Mouse (Mus musculus) gastrocnemius, postnatal 14 days (tissue): ENCODE measurements around the gene Dpp6. TPM values are rescaled to one million over a fixed set of nuclear protein-coding genes. Genes with fewer than 3 reads are reported as not detected.

Experiments used
- DNase-seq: peaks from one replicate; pipeline ENCODE4 v3.0.0; 2021; ENCODE audit warnings: mixed read lengths
- intact Hi-C: fragments of 180-260 bp; cut with DNase I; formaldehyde crosslinking; loops from one replicate; pipeline ENCODE4 v1.15.1; 2025; ENCODE audit warnings: low total_unique reads
- long read RNA-seq, 2 experiments: library from polyadenylated mRNA; stranded (forward); transcript quantifications; one replicate each; pipeline ENCODE4 v2.0.0; 2021
- total RNA-seq, 2 experiments: library from RNA; stranded (reverse); gene quantifications; 2 replicates each; pipeline ENCODE4 v1.2.3; 2021

Gene Dpp6
- total RNA-seq, result 1 to 10 TPM; 2.3 TPM
- long read RNA-seq, experiment 1, result 0 reads
- long read RNA-seq, experiment 2, result 0 reads

GRCm38 (mm10) chr5:26816975-26817941, at the start of gene Dpp6:
TSS of gene Dpp6 (plus strand) at chr5:26817203.
- DNase-seq, result no peak
- intact Hi-C loops, result no loop called here

- DNase-seq, result no peak
- intact Hi-C loops, result no loop called here
Measured at GRCm38 (mm10) chr5:26783955-26784354, 33.0 kb upstream of the Dpp6 start.

- DNase-seq, result no peak
- intact Hi-C loops, result no loop called here
Measured at GRCm38 (mm10) chr5:26795524-26795923, 21.5 kb upstream of the Dpp6 start.

GRCm38 (mm10) chr5:26835972-26836371, 19.0 kb downstream of the Dpp6 start:
- no peak for DNase-seq
- intact Hi-C loops, result no loop called here

GRCm38 (mm10) chr5:26841151-26841550, 24.1 kb downstream of the Dpp6 start:
- intact Hi-C loops, result no loop called here

GRCm38 (mm10) chr5:26854746-26855145, 37.7 kb downstream of the Dpp6 start:
- no peak for DNase-seq
- intact Hi-C loops, result no loop called here

More at GRCm38 (mm10) chr5:26841151-26841550, 24.1 kb downstream of the Dpp6 start:
- DNase-seq, result no peak

GRCm38 (mm10) chr5:26875449-26875848, 58.4 kb downstream of the Dpp6 start:
- no peak for DNase-seq
- intact Hi-C loops, result no loop called here

GRCm38 (mm10) chr5:26887496-26887895, 70.5 kb downstream of the Dpp6 start:
- intact Hi-C loops, result no loop called here
- no peak for DNase-seq

GRCm38 (mm10) chr5:26888080-26888479, 71.1 kb downstream of the Dpp6 start:
- no peak for DNase-seq
- intact Hi-C loops, result no loop called here

GRCm38 (mm10) chr5:26894346-26894745, 77.3 kb downstream of the Dpp6 start:
- intact Hi-C loops, result no loop called here
- DNase-seq, result no peak

GRCm38 (mm10) chr5:26903786-26904185, 86.8 kb downstream of the Dpp6 start:
- intact Hi-C loops, result no loop called here
- no peak for DNase-seq

- intact Hi-C loops, result no loop called here
- DNase-seq, result peak; percentile 22
Measured at GRCm38 (mm10) chr5:26904324-26905041, 87.5 kb downstream of the Dpp6 start.

- no peak for DNase-seq
- intact Hi-C loops, result no loop called here
Measured at GRCm38 (mm10) chr5:26907151-26907550, 90.1 kb downstream of the Dpp6 start.

- intact Hi-C loops, result no loop called here
- no peak for DNase-seq
Measured at GRCm38 (mm10) chr5:26908612-26909011, 91.6 kb downstream of the Dpp6 start.

GRCm38 (mm10) chr5:26910353-26910752, 93.3 kb downstream of the Dpp6 start:
- no peak for DNase-seq
- intact Hi-C loops, result no loop called here

- intact Hi-C loops, result no loop called here
- DNase-seq, result no peak
Measured at GRCm38 (mm10) chr5:26911965-26912364, 95.0 kb downstream of the Dpp6 start.

GRCm38 (mm10) chr5:26918763-26919162, 101.8 kb downstream of the Dpp6 start:
- intact Hi-C loops, result loop anchor here (5.0 kb wide), 1 partner anchor 691 kb away; no protein-coding TSS in a partner anchor
- no peak for DNase-seq

GRCm38 (mm10) chr5:26924552-26924951, 107.5 kb downstream of the Dpp6 start:
- intact Hi-C loops, result no loop called here
- no peak for DNase-seq

- no peak for DNase-seq
- intact Hi-C loops, result no loop called here
Measured at GRCm38 (mm10) chr5:26932413-26933122, 115.6 kb downstream of the Dpp6 start.

- no peak for DNase-seq
- intact Hi-C loops, result no loop called here
Measured at GRCm38 (mm10) chr5:26934911-26935310, 117.9 kb downstream of the Dpp6 start.
